In genomic region chr2:49621234-49621633, GRCm38 (mm10) we compare ENCODE assay signal across 11 mouse cellular contexts. TPM values are rescaled to one million over a fixed set of nuclear protein-coding genes. Genes with fewer than 3 reads are reported as not detected.
DNase-seq lines count a peak whose midpoint lies in the region; ATAC-seq lines count a peak whose summit lies in the region.
"Had no signal": no experiment of that assay in that cellular context is flagged by ENCODE, and none has a peak within 500 bp of the region (broad histone marks: within the 10 kb centered on the region; RNA-seq: fewer than 3 reads in every experiment).

No protein-coding gene starts in this region.

- peaks cover 19% of the 10 kb centered on the region for H3K4me1 ChIP-seq in heart, embryonic 13.5 days
- H3K4me1 ChIP-seq in forebrain, embryonic 13.5 days: peaks cover 30% of the 10 kb centered on the region
- peaks cover 5% of the 10 kb centered on the region; the same call in 1 of the 2 replicates for H3K4me1 ChIP-seq in limb, embryonic 11.5 days (ENCODE audit: control insufficient read depth, insufficient read depth, low read length)
- H3K4me1 ChIP-seq in neural tube, embryonic 14.5 days (ENCODE audit: control insufficient read depth, insufficient read depth, low read length): peaks cover 15% of the 10 kb centered on the region

- no peak for ATAC-seq in heart, embryonic 13.5 days (ENCODE audit: extremely low read depth, insufficient number of reproducible peaks, low FRiP score, low TSS enrichment)
- ATAC-seq in forebrain, embryonic 13.5 days: no peak
- no peak for ATAC-seq in limb, embryonic 11.5 days (ENCODE audit: insufficient number of reproducible peaks, low FRiP score, low TSS enrichment, low read depth)
- no peak for ATAC-seq in neural tube, embryonic 14.5 days (ENCODE audit: low read depth)
- ATAC-seq in CD4-positive, CD25-positive, alpha-beta regulatory T cell, adult 4 months: no peak
- ATAC-seq: intestine, embryonic 16.5 days had no signal

- no peaks in the 10 kb centered on the region for H3K36me3 ChIP-seq in heart, embryonic 13.5 days
- peaks cover 22% of the 10 kb centered on the region for H3K36me3 ChIP-seq in forebrain, embryonic 13.5 days (ENCODE audit: poor library complexity, severe bottlenecking)
- no peaks in the 10 kb centered on the region; the same call in 1 of the 2 replicates for H3K36me3 ChIP-seq in limb, embryonic 11.5 days (ENCODE audit: control insufficient read depth, insufficient read depth, low read length)
- H3K36me3 ChIP-seq in neural tube, embryonic 14.5 days (ENCODE audit: control insufficient read depth, insufficient read depth, low read length): no peaks in the 10 kb centered on the region; the same call in 1 of the 2 replicates
- H3K36me3 ChIP-seq: heart, embryonic 10.5 days; liver, embryonic 15.5 days had no signal

- no peaks in the 10 kb centered on the region for H3K9me3 ChIP-seq in heart, embryonic 13.5 days
- H3K9me3 ChIP-seq in forebrain, embryonic 13.5 days (replicated peaks): peaks cover 5% of the 10 kb centered on the region; the same call in 1 of the 2 replicates
- no peaks in the 10 kb centered on the region for H3K9me3 ChIP-seq in limb, embryonic 11.5 days (ENCODE audit: control insufficient read depth, low read length)
- no peaks in the 10 kb centered on the region for H3K9me3 ChIP-seq in neural tube, embryonic 14.5 days (ENCODE audit: control insufficient read depth, low read length)
- H3K9me3 ChIP-seq: heart, embryonic 10.5 days; liver, embryonic 15.5 days had no signal

- H3K27me3 ChIP-seq in heart, embryonic 13.5 days (replicated peaks): peaks cover 31% of the 10 kb centered on the region
- H3K27me3 ChIP-seq in forebrain, embryonic 13.5 days: no peaks in the 10 kb centered on the region
- no peaks in the 10 kb centered on the region for H3K27me3 ChIP-seq in limb, embryonic 11.5 days (ENCODE audit: control insufficient read depth, insufficient read depth, low read length)
- peaks cover 2% of the 10 kb centered on the region; the same call in 1 of the 2 replicates for H3K27me3 ChIP-seq in neural tube, embryonic 14.5 days (ENCODE audit: control insufficient read depth, insufficient read depth, low read length)

- no peak for DNase-seq in heart, postnatal 36 days
- no peak for DNase-seq in limb, embryonic 11.5 days (ENCODE audit: low spot score)
- DNase-seq in c-Kit-positive CD71-positive TER-119-positive erythroid progenitor cells, embryonic 14.5 days (ENCODE audit: low spot score): no peak
- no peak for DNase-seq in thymus, postnatal 10 days (ENCODE audit: low spot score in 2 of 2)

- no peak overlapping the region for H3K27ac ChIP-seq in heart, embryonic 13.5 days (replicated peaks)
- peak overlapping the region; percentile 91 for H3K27ac ChIP-seq in forebrain, embryonic 13.5 days
- H3K27ac ChIP-seq in limb, embryonic 11.5 days (replicated peaks; ENCODE audit: low read depth, low read length): no peak overlapping the region
- H3K27ac ChIP-seq in neural tube, embryonic 14.5 days (ENCODE audit: low read depth, low read length): no peak overlapping the region; the same call in 1 of the 2 replicates
- H3K27ac ChIP-seq: heart, embryonic 10.5 days; liver, embryonic 15.5 days had no signal

- WGBS in heart, embryonic 13.5 days: 39% methylated on average over 1 of the region's 1 CpGs
- 42% methylated on average over 1 of the region's 1 CpGs for WGBS in forebrain, embryonic 13.5 days
- WGBS in limb, embryonic 11.5 days: 68% methylated on average over 1 of the region's 1 CpGs
- WGBS in neural tube, embryonic 14.5 days: 47% methylated on average over 1 of the region's 1 CpGs

- 0 out of 2 replicates have a peak overlapping the region, but pooled peaks have one; percentile 99 for H3K4me2 ChIP-seq in heart, embryonic 13.5 days
- H3K4me2 ChIP-seq in forebrain, embryonic 13.5 days: peak overlapping the region; percentile 73
- peak overlapping the region; percentile 87; the same call in 1 of the 2 replicates for H3K4me2 ChIP-seq in limb, embryonic 11.5 days (ENCODE audit: low read depth, severe bottlenecking)
- peak overlapping the region; percentile 54 for H3K4me2 ChIP-seq in neural tube, embryonic 14.5 days (ENCODE audit: low read depth, low read length)
- H3K4me2 ChIP-seq: liver, embryonic 15.5 days had no signal

- no peak overlapping the region for H3K4me3 ChIP-seq in heart, embryonic 13.5 days
- H3K4me3 ChIP-seq in forebrain, embryonic 13.5 days: peak overlapping the region; percentile 97
- H3K4me3 ChIP-seq in limb, embryonic 11.5 days (ENCODE audit: low read depth, low read length): no peak overlapping the region
- peak overlapping the region; percentile 94 for H3K4me3 ChIP-seq in neural tube, embryonic 14.5 days (ENCODE audit: low read depth, low read length)
- H3K4me3 ChIP-seq: liver, embryonic 15.5 days had no signal

- intact Hi-C loops in heart, postnatal 36 days (cut with DNase I): no loop called here

- H3K9ac ChIP-seq in heart, embryonic 13.5 days: no peak overlapping the region
- H3K9ac ChIP-seq in forebrain, embryonic 13.5 days: peak overlapping the region; percentile 99
- no peak overlapping the region for H3K9ac ChIP-seq in limb, embryonic 11.5 days (ENCODE audit: low read length)
- H3K9ac ChIP-seq in neural tube, embryonic 14.5 days (replicated peaks; ENCODE audit: low read depth, low read length): peak overlapping the region; percentile 98
- H3K9ac ChIP-seq: liver, embryonic 15.5 days had no signal

RNA-seq across cellular contexts. Expression of gene Kif5c, which starts 2.1 kb away (rescaled TPM):
- 0.84 and 1.0 TPM in 2 replicates for polyA plus RNA-seq in heart, embryonic 13.5 days (2015; fragmentation: Nextera tagmentation; extraction: Ambion mirVana)
- total RNA-seq in heart, postnatal 36 days (2021): 1 to 10 TPM in 1 of 2 experiments, under 1 TPM in 1; 0.24 to 1.1 TPM
- polyA plus RNA-seq in forebrain, embryonic 13.5 days (2015; fragmentation: Nextera tagmentation; extraction: Ambion mirVana): 129 and 139 TPM in 2 replicates
- polyA plus RNA-seq in limb, embryonic 11.5 days (2014; fragmentation: Nextera tagmentation; extraction: Ambion mirVana): 15.2 TPM in 2 replicates
- polyA plus RNA-seq in neural tube, embryonic 14.5 days (2014; fragmentation: Nextera tagmentation; extraction: Ambion mirVana): 218 and 254 TPM in 2 replicates
- 1 to 10 TPM; 2.0 to 2.1 TPM for polyA plus RNA-seq in CD4-positive, CD25-positive, alpha-beta regulatory T cell, adult 4 months (2017; shearing (Covaris generic))

Comparison
In these comparisons a context has a peak if more than half of its experiments do, and no peak if none do; other contexts are left out.
1. H3K4me3 ChIP-seq: peak in forebrain, embryonic 13.5 days (single experiment) and neural tube, embryonic 14.5 days (single experiment); none in heart, embryonic 13.5 days (single experiment) and limb, embryonic 11.5 days (single experiment).
2. H3K9ac ChIP-seq: peak in forebrain, embryonic 13.5 days (single experiment) and neural tube, embryonic 14.5 days (single experiment); none in heart, embryonic 13.5 days (single experiment) and limb, embryonic 11.5 days (single experiment).
3. Peak in every context shown above with its lines, with median percentiles within 50 percentile points of each other: H3K4me2 ChIP-seq.